Mouse (Mus musculus) MEL (cell line): ENCODE data around the gene Ints14. TPM values are rescaled to one million over a fixed set of nuclear protein-coding genes. Genes with fewer than 3 reads are reported as not detected.
A peak's percentile ranks its signal among the peaks of the same experiment; 100 is the strongest.

Source experiments
- DNase-seq: peaks from one replicate; pipeline ENCODE4 v3.0.0; 2011; ENCODE audit warnings: low read depth, low spot score
- H3K27ac ChIP-seq: 2 replicates; pipeline ENCODE4 v1.5.1; 2012; ENCODE audit warnings: low read depth, mild to moderate bottlenecking, control low read depth, low read length, moderate library complexity; ENCODE audit not compliant: control insufficient read depth
- H3K27me3 ChIP-seq, 2 experiments: fragments of 150-350 bp in 1 of 2; sonication (generic) in 1 of 2; 2 replicates each; pipeline ENCODE4 v1.6.1; 2012; ENCODE audit warnings: low read length in 2 of 2, mild to moderate bottlenecking in 2 of 2, improper control_type of control experiment in 1 of 2, moderate library complexity in 1 of 2; ENCODE audit not compliant: insufficient read depth in 2 of 2, control insufficient read depth in 1 of 2
- H3K36me3 ChIP-seq, 2 experiments: 2 replicates each; pipeline ENCODE4 v1.6.1; 2012 to 2014; ENCODE audit warnings: low read length in 2 of 2, improper control_type of control experiment in 1 of 2, inconsistent platforms in 1 of 2, mild to moderate bottlenecking in 1 of 2; ENCODE audit not compliant: insufficient read depth in 2 of 2, control insufficient read depth in 1 of 2
- H3K4me1 ChIP-seq, 2 experiments: fragments of 150-350 bp in 1 of 2; sonication (generic) in 1 of 2; 2 replicates each; pipeline ENCODE4 v1.6.1; 2012; ENCODE audit warnings: low read length in 2 of 2, improper control_type of control experiment in 1 of 2, mild to moderate bottlenecking in 1 of 2; ENCODE audit not compliant: insufficient read depth in 2 of 2, control insufficient read depth in 1 of 2
- H3K4me3 ChIP-seq, 2 experiments: fragments of 150-350 bp in 1 of 2; sonication (generic) in 1 of 2; 2 replicates each; pipeline ENCODE4 v1.5.1; 2012; ENCODE audit warnings: low read depth in 2 of 2, low read length in 2 of 2, mild to moderate bottlenecking in 2 of 2, moderate library complexity in 2 of 2, control low read depth in 1 of 2, improper control_type of control experiment in 1 of 2; ENCODE audit not compliant: control insufficient read depth in 1 of 2, insufficient read depth in 1 of 2
- H3K79me2 ChIP-seq: 2 replicates; pipeline ENCODE4 v1.6.1; 2012; ENCODE audit warnings: mild to moderate bottlenecking, low read length, moderate library complexity; ENCODE audit not compliant: control insufficient read depth, poor library complexity, insufficient read depth
- H3K9ac ChIP-seq: 2 replicates; pipeline ENCODE4 v1.6.1; 2012; ENCODE audit warnings: low read depth, mild to moderate bottlenecking, control low read depth, low read length, moderate library complexity; ENCODE audit not compliant: control insufficient read depth, poor library complexity, severe bottlenecking
- H3K9me3 ChIP-seq: fragments of 150-350 bp; sonication (generic); replicated peaks from 2 replicates; pipeline ENCODE4 v1.6.1; 2012; ENCODE audit warnings: mild to moderate bottlenecking, low read length, improper control_type of control experiment, moderate library complexity; ENCODE audit not compliant: insufficient read depth
- CTCF ChIP-seq, 3 experiments: IDR thresholded peaks in 2 of 3; conservative IDR thresholded peaks in 1 of 3; 2 replicates each; pipeline ENCODE4 v1.5.1; 2011 to 2012; ENCODE audit warnings: low read length in 3 of 3, low read depth in 2 of 3, mild to moderate bottlenecking in 2 of 3, improper control_type of control experiment in 1 of 3, inconsistent platforms in 1 of 3, mixed read lengths in 1 of 3, moderate library complexity in 1 of 3; ENCODE audit not compliant: control insufficient read depth in 1 of 3, insufficient read depth in 1 of 3, poor library complexity in 1 of 3, severe bottlenecking in 1 of 3
- ELF1 ChIP-seq: IDR thresholded peaks from 2 replicates; pipeline ENCODE4 v1.6.1; 2014; ENCODE audit warnings: low read depth, mild to moderate bottlenecking, inconsistent platforms, low read length, improper control_type of control experiment, moderate library complexity
- ETS1 ChIP-seq: IDR thresholded peaks from 2 replicates; pipeline ENCODE4 v1.6.1; 2012; ENCODE audit warnings: low read depth, mild to moderate bottlenecking, inconsistent platforms, low read length, improper control_type of control experiment, moderate library complexity
- GABPA ChIP-seq: IDR thresholded peaks from 2 replicates; pipeline ENCODE4 v1.6.1; 2012; ENCODE audit warnings: low read depth, mild to moderate bottlenecking, inconsistent platforms, low read length, improper control_type of control experiment, moderate library complexity
- GATA1 ChIP-seq: IDR thresholded peaks from 2 replicates; pipeline ENCODE4 v1.6.1; 2011; ENCODE audit warnings: low read depth, low read length, improper control_type of control experiment
- HCFC1 ChIP-seq: IDR thresholded peaks from 2 replicates; pipeline ENCODE4 v1.6.1; 2012; ENCODE audit warnings: low read depth, mild to moderate bottlenecking, inconsistent platforms, low read length, improper control_type of control experiment, moderate library complexity
- JUND ChIP-seq: IDR thresholded peaks from 2 replicates; pipeline ENCODE4 v1.6.1; 2011; ENCODE audit warnings: low read depth, mild to moderate bottlenecking, improper control_type of control experiment, low read length
- MAZ ChIP-seq: IDR thresholded peaks from 2 replicates; pipeline ENCODE4 v1.6.1; 2012; ENCODE audit warnings: low read depth, mild to moderate bottlenecking, inconsistent platforms, low read length, improper control_type of control experiment
- MYC ChIP-seq: IDR thresholded peaks from 2 replicates; pipeline ENCODE4 v1.6.1; 2011; ENCODE audit warnings: low read depth, mild to moderate bottlenecking, low read length, improper control_type of control experiment, moderate library complexity
- POLR2A ChIP-seq, 2 experiments: IDR thresholded peaks; 2 replicates each; pipeline ENCODE4 v1.6.1; 2011 to 2012; ENCODE audit warnings: low read length in 2 of 2, mild to moderate bottlenecking in 2 of 2, control low read depth in 1 of 2, improper control_type of control experiment in 1 of 2, low read depth in 1 of 2, moderate library complexity in 1 of 2; ENCODE audit not compliant: control insufficient read depth in 1 of 2, insufficient read depth in 1 of 2, poor library complexity in 1 of 2
- RAD21 ChIP-seq: IDR thresholded peaks from 2 replicates; pipeline ENCODE4 v1.6.1; 2011; ENCODE audit warnings: mild to moderate bottlenecking, low read depth, low read length, improper control_type of control experiment
- SIN3A ChIP-seq: IDR thresholded peaks from 2 replicates; pipeline ENCODE4 v1.6.1; 2012; ENCODE audit warnings: low read length, improper control_type of control experiment, inconsistent platforms
- SMC3 ChIP-seq: IDR thresholded peaks from 2 replicates; pipeline ENCODE4 v1.6.1; 2011; ENCODE audit warnings: low read depth, low read length, improper control_type of control experiment
- TBP ChIP-seq: IDR thresholded peaks from 2 replicates; pipeline ENCODE4 v1.8.0; 2011; ENCODE audit warnings: low read depth, low read length, improper control_type of control experiment
- USF2 ChIP-seq, 2 experiments: IDR thresholded peaks; 2 replicates each; pipeline ENCODE4 v1.6.1; 2011 to 2012; ENCODE audit warnings: improper control_type of control experiment in 2 of 2, low read length in 2 of 2, borderline replicate concordance in 1 of 2, inconsistent platforms in 1 of 2, low read depth in 1 of 2, mild to moderate bottlenecking in 1 of 2; ENCODE audit not compliant: insufficient read depth in 1 of 2
- ZC3H11A ChIP-seq: IDR thresholded peaks from 2 replicates; pipeline ENCODE4 v1.6.1; 2012; ENCODE audit warnings: low read depth, mild to moderate bottlenecking, inconsistent platforms, low read length, improper control_type of control experiment
- ZKSCAN1 ChIP-seq: IDR thresholded peaks from 2 replicates; pipeline ENCODE4 v1.6.1; 2012; ENCODE audit warnings: low read depth, mild to moderate bottlenecking, inconsistent platforms, low read length, improper control_type of control experiment, moderate library complexity
- ZMIZ1 ChIP-seq: IDR thresholded peaks from 2 replicates; pipeline ENCODE4 v1.6.1; 2012; ENCODE audit warnings: low read depth, mild to moderate bottlenecking, inconsistent platforms, low read length, improper control_type of control experiment, moderate library complexity
- ZNF384 ChIP-seq: IDR thresholded peaks from 2 replicates; pipeline ENCODE4 v1.6.1; 2012; ENCODE audit warnings: low read depth, mild to moderate bottlenecking, inconsistent platforms, low read length, improper control_type of control experiment
- polyA plus RNA-seq, 2 experiments: library from polyadenylated mRNA; stranded (reverse) in 1 of 2; unstranded in 1 of 2; fragments of >175 nt in 1 of 2; fragments of >200 nt in 1 of 2; gene quantifications; 2 replicates each; pipeline versions ENCODE4 v1.2.1 to v1.2.4; 2012; ENCODE audit warnings: low replicate concordance in 2 of 2, low read depth in 1 of 2; ENCODE audit not compliant: insufficient read length in 2 of 2, insufficient read depth in 1 of 2, missing spikeins in 1 of 2
- total RNA-seq: library from RNA; depleted of rRNA; stranded (reverse); fragments of 300-350 nt; gene quantifications from 2 replicates; pipeline ENCODE4 v1.2.3, GENCODE M21; 2012

Gene Ints14
- total and polyA plus RNA-seq, 3 experiments: 37.9 to 54.1 TPM; not detected in 1

DNA sequence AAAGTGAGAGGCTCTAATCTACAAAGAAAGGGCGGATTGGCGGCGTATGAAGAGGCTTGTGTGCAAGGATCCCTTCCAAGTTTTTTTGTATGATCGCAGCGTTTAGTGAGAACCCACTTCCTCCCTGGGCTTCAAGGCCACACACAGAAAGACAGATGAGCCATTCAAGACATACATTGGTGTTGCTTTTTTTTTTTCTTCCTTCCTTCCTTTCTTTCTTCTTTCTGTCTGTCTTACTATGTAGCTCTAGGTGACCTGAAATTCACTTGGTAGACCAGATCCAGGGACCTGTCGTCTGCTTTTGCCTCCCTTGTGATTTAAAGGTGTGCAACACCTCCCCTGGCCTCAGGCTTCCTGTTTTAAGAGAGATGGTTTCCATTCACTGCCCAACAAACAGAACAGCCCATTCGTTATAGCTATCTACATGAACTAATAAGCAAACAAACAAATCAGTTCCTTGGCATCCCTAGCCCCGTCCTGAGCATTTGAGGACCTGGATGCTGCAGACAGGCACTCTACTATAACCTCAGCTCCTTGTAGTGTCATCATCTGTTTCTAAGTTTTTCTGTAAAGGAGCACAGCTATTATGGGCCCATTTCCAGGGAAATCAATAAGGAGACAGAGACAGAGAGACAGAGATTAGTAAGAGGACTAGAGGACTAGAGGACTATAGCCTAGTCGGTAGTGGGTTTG, 61.3 kb downstream of the Ints14 start:
- peaks cover 33% of the 10 kb centered on the region for H3K79me2 ChIP-seq
- DNase-seq: no peak
- H3K27ac ChIP-seq: peak overlapping the region; percentile 92
- H3K36me3 ChIP-seq: peaks cover 0 to 39% of the 10 kb centered on the region in 2 experiments; a peak in 2 of 4 replicates
- no peaks in the 10 kb centered on the region for H3K27me3 ChIP-seq
- TF ChIP-seq ZNF384 (peak; percentile 64; the same call in 1 of the 2 replicates), ELF1 (peak; percentile 22; the same call in 1 of the 2 replicates), SIN3A (no peak)
- peak overlapping the region; percentile 77 for H3K9ac ChIP-seq
- peak overlapping the region; percentile 73 to 91 for H3K4me3 ChIP-seq
- peaks cover 26 to 29% of the 10 kb centered on the region in 2 experiments for H3K4me1 ChIP-seq
- no peaks in the 10 kb centered on the region for H3K9me3 ChIP-seq

DNA sequence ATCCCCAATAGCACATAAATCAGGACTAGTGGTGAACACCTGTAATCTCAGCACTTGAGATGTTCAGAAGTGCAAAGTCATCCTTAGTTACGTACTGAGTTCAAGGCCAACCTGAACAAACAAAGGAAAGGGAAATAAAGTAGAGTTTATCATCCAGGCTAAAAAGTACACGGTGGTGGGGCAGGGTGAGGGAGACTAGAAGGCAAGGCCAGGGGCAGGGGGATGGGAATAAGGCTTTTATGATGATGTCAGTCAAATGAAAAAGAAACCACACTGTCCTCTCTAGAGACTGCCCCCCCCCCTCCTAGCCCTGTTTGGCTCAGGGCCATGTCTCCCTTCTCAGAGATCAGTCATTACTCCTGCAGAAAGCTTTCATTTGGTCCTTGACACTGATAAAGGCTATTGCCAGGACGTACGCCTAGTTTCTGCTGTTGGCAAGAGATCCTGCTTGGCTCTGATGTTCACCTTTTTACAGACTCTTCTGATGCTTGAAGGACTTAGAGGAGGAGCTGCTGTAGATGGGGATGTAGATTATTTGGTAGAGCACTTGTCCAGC, 62.0 kb downstream of the Ints14 start:
- Histone ChIP-seq H3K4me3 (no peak overlapping the region; a peak in 1 of 4 replicates), H3K9me3 (no peaks in the 10 kb centered on the region), H3K79me2 (peaks cover 30% of the 10 kb centered on the region), H3K9ac (no peak overlapping the region), H3K36me3 (peaks cover 0 to 37% of the 10 kb centered on the region in 2 experiments; a peak in 2 of 4 replicates), H3K27me3 (no peaks in the 10 kb centered on the region), H3K27ac (no peak overlapping the region; the same call in 1 of the 2 replicates), H3K4me1 (peaks cover 26 to 28% of the 10 kb centered on the region in 2 experiments)
- DNase-seq: peak; percentile 51
- no peak for TF ChIP-seq GABPA
- TF ChIP-seq ETS1: 0 out of 2 replicates have a peak, but pooled peaks have one; percentile 12

DNA sequence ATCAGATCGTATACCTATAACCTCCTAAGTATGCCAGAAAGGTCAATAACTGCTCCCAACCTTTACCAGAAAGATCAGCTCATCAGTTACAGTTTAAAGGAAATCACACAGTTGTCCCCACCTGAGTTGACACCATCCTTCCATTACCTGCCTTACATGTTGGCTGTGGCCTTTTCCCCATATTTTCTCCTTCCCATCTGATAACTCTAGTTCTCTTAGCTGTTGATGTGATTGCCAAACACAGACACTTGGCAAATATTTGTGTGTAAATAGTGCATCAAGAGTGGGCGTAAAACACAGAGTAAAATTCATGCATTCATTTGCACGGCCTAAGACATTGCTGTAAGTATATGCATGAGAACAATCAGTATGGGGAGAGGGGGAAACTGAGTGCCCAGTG, 62.7 kb downstream of the Ints14 start:
- Histone ChIP-seq H3K27me3 (no peaks in the 10 kb centered on the region), H3K36me3 (peaks cover 0 to 30% of the 10 kb centered on the region in 2 experiments; a peak in 2 of 4 replicates), H3K9me3 (no peaks in the 10 kb centered on the region), H3K4me3 (no peak overlapping the region), H3K4me1 (peaks cover 22% of the 10 kb centered on the region in 2 experiments), H3K27ac (no peak overlapping the region), H3K79me2 (peaks cover 23% of the 10 kb centered on the region), H3K9ac (no peak overlapping the region)
- no peak for DNase-seq
- TF ChIP-seq ZKSCAN1 (no peak), RAD21 (no peak), GATA1 (no peak), POLR2A (IDR thresholded peaks at IDR 0.05; ENCODE audit: control insufficient read depth in 1 of 2, insufficient read depth in 1 of 2, low read depth in 1 of 2, low read length in 2 of 2, poor library complexity in 1 of 2) (no peak), MAZ (no peak), MYC (no peak), JUND (no peak), CTCF (IDR thresholded peaks at IDR 0.05 in 2 of 3, conservative IDR thresholded peaks at IDR 0.05 in 1 of 3; ENCODE audit: control insufficient read depth in 1 of 3, insufficient read depth in 1 of 3, low read depth in 2 of 3, low read length in 3 of 3, poor library complexity in 1 of 3, severe bottlenecking in 1 of 3) (no peak), GABPA (no peak), SMC3 (no peak), TBP (no peak), ZMIZ1 (no peak), USF2 (IDR thresholded peaks at IDR 0.05; ENCODE audit: borderline replicate concordance in 1 of 2, insufficient read depth in 1 of 2, low read depth in 1 of 2, low read length in 2 of 2) (no peak), HCFC1 (no peak), ZC3H11A (no peak)
